Mouse (Mus musculus) forelimb bud, embryonic 11.5 days (tissue): ENCODE results near the gene Pdgfc.

ENCODE experiments used
- DNase-seq: peaks from one replicate; pipeline ENCODE4 v3.0.0-alpha.2; 2012; ENCODE audit warnings: low read depth, low spot score

The Pdgfc gene

DNA sequence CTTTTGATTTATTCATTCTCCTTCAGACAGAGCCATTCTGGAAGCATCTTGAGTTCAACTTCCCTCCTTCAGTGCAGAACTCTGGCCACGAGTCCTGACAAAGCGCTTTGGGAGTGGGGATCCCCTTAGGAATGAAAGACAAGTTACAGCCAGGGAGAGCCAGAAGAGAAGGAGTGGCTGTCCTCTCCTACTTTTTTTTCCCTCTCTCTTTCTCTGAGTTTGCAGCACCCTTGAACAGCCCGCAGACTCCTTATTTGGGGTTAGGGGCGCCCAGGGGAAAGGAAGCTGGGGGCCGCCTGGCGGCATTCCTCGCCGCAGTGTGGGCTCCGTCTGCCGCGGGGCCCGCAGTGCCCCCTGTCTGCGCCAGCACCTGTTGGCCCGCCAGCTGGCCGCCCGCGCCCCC, at the start of gene Pdgfc:
Gene Pdgfc, plus strand, starts transcription at position 266 of the 403 bp plus-strand sequence.
- DNase-seq: no peak

DNA sequence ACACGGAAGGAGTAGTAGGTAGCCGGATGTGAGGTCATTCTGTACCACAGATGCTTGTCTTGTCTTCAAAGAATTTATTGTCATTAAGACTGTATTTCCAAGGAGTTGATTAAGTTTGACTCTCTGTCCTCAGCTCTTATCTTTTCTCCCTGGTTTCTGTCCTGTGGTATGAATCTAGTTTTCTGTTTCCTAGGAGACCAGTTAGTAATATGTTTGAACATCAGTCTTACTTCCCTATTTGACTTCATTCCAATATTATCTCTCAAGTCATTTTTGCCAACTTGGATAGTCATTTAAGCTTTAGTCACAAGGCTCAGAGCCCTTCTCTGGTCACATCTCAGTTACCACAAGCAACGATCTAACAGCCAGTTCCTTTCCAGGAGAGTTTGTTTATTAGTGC, 27.0 kb upstream of the Pdgfc start:
- DNase-seq: no peak

DNA sequence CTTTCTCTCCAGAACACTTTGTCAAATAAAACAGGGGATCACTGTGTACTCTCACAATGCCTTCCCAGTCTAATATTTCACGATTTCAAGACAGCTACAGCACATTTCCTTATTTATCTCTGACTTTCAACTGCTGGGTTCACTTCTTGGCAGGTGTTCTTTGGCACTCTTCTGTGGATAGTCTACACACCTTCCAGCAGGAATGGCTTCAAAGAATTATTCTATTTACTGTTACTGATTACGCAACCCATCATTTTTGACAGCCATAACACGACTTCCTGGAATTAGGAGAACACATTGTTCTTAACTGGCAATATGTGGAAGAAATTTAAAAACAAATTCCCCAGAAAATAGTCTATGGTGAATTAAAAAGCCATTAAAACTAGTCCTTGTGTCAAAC, 26.3 kb upstream of the Pdgfc start:
- no peak for DNase-seq

DNA sequence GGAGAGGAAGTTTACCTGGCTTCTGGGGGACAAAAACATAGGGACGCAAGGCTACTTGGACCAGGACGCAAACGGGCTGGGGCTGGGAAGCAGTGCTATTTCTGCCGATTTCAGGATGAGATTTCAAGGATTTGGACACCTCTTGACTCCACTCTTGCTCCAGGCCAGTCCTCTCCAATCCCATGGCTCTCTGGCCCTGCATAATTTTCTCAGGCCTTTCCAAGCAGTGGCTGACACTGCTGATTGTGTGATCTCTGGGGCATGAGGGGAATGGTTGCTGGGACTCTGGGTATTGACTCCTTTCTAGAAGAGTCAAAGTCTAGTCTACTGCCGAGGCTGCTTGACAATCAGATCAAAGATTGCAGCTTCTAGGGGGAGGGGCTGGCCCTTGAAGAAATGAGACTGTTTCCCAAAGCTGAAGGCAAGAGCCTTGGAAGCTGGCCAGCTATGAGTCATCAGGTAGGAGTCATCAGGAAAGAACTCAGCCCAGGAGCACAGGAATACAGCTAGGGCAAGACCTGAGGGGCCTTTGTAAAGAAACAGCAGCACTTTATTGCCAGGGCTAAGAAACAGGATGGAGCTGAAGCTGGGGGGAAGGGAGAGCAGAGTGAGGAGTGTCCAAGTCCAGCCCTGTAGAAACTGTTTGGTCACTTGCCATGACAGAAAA, 18.7 kb upstream of the Pdgfc start:
- DNase-seq: no peak

DNA sequence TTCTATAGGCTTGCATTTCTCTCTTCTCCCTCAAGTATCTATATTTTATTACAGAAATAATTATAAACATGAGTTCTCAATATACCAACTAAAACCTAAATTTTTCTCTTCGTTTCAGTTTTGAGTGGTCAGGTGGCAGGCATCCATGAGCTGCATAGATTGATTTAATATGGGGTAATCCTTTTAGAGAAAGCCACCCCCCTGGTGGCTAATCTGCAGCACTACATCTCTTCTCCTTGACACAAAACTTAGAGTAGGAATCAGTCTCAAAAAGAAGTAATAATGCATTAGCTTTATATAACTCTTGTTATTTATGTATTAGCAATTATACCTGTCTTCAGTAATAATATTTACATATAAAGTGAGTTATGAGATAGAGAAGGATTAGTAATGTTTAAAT, 16.2 kb upstream of the Pdgfc start:
- no peak for DNase-seq

DNA sequence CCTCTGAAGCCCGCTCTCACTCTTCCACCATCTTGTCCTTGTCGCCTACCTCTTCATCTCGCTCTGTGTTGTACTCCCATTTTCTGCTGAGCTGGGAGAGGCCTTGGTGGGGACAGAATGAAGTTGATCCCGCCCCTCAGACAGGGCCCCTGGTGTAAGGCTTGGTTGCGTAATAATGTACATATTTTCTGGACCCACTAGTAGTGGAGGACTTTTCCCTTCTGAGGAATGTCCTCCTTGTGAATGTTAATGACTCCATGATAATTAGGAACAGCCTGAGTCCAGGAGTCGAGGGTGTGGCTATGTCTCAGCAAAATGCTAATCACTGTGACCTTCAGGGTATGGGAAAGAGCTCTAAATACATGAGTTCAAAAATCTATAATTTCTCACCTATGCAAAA, 14.4 kb upstream of the Pdgfc start:
- DNase-seq: no peak

DNA sequence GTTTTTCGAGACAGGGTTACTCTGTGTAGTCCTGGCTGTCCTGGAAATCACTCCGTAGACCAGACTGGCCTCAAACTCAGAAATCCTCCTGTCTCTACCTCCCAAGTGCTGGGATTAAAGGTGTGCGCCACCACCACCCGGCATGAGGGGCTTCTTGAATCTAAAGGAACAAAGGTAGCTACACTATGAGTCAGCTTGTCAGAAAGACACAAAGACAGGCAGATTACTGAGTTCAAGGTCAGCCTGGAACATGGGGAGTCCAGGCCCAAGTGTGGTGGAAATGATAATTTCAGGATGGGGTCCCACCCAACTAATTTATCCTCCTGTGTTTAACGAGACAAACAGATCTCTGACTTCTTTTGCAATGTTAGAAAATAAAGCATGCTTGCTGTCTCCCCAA, 13.9 kb upstream of the Pdgfc start:
- no peak for DNase-seq

DNA sequence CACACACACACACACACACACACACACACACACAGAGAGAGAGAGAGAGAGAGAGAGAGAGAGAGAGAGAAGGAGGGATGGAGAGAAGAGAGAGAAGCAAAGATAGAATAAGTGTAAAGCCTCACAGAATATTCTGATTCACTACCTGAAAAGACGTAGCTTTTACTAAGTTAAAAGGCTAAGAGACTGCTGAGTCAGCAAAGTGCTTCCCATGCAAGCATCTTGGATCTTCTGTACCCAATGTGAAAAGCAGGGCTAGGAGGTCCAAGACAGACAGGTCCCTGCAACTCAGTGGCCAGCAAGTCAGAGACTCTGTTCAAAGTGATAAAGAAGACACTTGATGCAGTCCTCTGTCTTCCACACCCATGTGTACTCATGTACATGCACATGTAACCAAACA, 13.4 kb upstream of the Pdgfc start:
- DNase-seq: no peak

DNA sequence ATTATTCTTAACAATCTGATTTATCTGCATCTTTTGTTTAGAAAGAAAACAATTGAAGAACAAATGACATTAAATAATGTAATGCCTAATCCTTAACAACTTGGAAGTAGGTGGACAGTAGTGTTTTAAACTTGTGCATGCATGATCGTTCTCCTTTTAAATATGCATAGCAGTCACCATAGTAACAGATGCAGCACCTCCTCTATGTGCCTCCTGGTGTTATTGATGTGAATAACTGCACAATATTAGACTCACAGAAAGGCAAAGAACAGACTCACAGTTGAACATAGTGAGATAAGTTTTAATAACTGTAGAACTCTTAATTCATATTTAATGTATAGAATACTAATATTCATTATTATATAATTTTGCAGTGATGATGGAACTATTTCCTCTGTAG, 12.6 kb upstream of the Pdgfc start:
- DNase-seq: no peak

DNA sequence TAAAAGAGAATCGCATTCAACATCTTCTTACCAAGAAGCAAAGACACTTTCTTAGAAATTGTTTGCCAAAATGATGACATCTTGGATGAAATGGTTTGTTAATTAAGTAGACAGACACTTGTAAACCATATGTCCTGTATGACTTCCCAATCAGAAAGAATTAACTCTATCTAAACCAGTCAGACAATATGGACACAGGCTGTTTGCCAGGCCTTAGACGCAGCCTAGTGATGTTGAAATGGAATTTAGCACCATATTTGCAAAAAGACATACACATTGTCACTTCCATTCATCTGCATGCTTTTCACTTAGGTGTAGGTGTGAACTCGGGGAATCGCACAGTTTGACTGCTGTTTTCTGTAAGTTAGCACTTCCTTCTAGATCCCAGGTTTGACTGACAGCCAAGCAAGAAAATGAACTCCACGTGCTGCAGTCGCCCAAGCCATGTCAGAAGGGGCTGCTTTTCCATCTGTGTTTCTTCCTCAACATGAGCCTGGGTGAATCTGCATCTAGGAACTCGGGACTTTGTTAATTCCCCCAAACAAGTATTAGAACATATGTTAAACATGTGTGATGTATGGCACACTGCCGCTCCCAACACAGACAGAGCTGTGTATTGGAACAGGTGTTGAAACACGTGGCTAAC, 10.5 kb upstream of the Pdgfc start:
- DNase-seq: no peak

DNA sequence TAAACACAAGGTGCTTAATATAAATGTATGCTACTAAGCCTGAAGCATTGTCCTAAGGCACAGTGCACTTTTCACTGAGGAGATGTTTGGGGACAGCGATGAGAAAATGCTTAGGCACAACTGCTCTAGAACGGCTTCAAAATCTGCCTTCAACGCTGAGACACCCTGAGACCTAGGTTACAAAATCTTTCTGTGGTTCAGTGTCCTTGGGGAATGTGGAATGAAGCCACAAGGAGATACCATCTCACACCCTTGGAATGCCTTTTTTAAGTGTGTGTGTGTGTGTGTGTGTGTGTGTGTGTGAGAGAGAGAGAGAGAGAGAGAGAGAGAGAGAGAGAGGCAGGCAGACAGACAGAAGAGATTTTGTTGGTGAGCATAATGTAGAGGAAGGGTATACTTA, 7.9 kb upstream of the Pdgfc start:
- no peak for DNase-seq

DNA sequence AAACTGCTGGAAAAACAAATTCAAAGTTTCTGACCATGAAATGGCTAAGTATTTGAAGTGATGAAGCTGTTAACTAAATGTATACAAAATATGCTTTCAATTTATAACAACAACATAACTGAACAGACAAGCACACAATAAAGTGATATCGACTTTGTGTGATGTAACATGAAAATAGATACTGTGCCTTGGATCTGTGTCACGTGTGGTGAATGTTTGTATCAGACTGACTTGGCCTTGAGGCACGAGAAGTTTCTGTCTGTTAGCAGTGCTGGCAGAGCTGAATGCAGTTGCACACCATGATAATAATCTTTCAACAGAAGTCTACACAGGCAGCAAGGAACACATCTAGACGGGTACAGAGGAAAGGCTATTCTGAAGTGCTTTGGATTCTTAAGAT, 6.9 kb upstream of the Pdgfc start:
- DNase-seq: no peak

DNA sequence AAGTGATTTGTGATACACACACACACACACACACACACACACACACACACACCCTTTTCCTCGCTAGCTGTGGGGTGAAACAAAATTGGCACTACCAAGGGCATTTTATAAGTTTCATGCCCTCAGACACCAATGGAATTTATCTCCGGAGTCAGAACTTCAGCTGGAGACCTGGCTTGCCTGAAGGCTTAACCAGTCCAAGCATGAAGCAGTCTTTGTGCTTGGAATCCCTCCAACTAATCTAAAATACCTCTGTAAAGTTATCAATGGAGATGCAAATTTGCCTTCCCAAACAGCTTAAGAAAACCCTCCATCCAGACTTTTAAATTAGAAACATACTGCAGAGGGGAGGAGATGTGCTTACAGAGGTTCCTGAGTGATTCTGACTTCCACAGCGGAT, 6.3 kb upstream of the Pdgfc start:
- no peak for DNase-seq

DNA sequence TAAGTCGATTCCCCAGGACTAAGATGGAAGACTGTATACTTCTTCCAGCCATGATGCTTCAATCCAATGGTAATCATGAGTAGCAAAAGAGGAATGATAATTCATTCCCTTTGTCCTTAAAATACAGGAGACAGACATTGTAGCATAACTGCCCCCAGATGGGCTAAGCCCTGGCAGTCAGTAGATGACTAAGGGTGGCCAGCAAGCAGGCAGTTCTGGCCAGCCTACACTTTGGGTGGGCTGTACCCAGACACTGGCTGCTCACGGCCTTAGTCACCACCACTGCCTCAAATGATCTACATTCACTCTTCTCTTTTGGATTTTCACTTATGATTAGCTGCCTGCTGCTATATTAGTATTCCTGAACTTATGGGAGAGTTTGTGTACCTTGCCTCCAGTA, 5.9 kb upstream of the Pdgfc start:
- no peak for DNase-seq

DNA sequence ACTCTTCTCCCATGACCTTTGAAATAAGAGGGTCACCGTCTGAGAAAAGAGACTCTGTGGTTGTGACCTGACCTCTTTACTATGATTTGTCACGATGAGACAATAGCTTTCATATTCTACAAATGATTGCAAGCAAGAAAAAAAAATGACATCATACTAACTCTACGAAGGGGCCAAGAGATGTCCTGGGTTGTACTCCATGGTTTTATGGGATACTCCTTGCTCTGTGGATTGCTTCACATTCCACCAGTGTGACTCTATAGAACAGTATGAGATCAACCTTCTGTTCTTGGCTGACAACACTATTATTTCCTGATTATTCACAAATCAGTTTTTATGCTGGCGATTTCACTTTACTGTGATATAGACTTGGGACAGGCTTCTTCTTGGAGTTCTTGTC, 4.2 kb upstream of the Pdgfc start:
- DNase-seq: no peak

DNA sequence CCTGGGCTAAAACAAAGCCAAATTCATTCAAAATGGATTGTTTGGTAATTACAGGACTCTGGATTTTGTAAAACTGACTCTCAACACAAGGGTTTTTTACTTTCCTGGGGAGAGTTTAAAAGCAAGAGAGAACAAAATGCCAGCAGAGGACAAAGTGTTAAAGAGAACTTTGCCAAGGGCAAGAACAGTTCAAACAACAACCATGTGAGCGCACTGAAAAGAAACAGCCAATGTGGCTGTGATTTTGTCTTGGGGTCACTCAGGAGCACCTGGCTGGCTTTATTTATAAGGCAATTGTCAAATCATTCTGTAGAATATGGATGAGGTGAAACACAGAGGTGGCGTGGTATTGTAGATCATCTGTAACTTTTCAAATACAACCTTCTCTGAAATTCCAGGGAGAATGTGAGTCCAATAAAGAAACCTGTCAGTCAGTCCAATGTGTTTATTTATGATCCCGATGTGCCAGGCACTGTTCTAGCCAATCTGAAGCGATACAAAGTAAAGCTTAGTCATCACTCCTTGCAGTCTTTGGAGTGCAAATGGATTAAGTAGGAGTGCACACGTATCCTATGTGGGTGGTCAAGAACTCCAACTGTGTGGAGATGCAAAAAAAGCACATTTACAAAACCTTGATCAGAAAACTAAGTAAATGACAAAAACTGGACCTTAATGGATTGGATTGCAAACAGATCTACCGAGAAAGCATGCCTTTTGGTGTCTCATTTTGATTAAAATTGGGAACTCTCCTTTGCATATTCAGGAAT, 1.7 kb upstream of the Pdgfc start:
- DNase-seq: peak; percentile 78

DNA sequence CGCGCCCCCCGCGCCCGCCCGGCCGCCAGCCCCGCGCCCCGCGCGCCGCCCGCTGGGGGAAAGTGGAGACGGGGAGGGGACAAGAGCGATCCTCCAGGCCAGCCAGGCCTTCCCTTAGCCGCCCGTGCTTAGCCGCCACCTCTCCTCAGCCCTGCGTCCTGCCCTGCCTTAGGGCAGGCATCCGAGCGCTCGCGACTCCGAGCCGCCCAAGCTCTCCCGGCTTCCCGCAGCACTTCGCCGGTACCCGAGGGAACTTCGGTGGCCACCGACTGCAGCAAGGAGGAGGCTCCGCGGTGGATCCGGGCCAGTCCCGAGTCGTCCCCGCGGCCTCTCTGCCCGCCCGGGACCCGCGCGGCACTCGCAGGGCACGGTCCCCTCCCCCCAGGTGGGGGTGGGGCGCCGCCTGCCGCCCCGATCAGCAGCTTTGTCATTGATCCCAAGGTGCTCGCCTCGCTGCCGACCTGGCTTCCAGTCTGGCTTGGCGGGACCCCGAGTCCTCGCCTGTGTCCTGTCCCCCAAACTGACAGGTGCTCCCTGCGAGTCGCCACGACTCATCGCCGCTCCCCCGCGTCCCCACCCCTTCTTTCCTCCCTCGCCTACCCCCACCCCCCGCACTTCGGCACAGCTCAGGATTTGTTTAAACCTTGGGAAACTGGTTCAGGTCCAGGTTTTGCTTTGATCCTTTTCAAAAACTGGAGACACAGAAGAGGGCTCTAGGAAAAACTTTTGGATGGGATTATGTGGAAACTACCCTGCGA, 517 bp downstream of the Pdgfc start:
- DNase-seq: peak; percentile 73

DNA sequence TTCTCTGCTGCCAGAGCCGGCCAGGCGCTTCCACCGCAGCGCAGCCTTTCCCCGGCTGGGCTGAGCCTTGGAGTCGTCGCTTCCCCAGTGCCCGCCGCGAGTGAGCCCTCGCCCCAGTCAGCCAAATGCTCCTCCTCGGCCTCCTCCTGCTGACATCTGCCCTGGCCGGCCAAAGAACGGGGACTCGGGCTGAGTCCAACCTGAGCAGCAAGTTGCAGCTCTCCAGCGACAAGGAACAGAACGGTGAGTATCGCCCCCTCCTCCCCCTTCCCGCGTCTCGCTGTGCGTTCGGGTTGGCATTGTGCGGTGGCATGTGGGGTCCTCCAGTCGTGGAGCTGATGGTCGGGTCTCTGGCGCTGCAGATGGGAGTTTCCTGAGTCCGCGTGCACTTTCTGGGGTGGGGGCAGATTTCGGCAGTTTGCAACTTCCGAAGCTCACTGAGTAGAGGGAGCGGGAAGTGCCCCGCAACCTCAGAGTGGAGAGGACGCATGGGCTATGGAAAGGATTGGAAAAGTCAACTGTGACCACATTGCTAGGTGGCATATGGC, 1.2 kb downstream of the Pdgfc start:
- DNase-seq: no peak

DNA sequence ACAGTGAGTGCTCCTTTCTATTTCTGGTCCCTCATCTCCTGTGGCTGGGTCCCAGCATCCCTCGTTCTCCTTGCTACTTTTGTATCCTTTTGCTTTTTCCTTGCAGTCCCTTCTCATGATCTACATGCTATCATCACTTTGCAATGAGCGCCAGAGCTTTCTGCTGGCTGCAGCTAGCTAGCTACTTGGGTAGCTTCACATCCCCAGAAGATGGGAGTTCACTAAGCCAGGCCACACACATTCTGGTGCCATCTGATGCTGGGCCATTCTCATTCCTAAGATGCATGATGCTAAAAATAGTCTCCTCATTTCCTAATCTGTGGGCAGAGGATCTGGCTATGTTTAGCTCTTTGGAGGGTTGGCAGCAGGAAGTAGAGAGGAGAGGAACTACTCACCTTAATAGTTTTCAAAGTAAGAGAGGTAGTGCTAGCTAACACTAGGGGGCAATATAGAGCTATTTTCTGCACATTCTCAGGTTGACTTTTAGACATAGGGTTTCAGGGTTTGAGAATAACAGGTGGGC, 3.0 kb downstream of the Pdgfc start:
- peak; percentile 82 for DNase-seq

DNA sequence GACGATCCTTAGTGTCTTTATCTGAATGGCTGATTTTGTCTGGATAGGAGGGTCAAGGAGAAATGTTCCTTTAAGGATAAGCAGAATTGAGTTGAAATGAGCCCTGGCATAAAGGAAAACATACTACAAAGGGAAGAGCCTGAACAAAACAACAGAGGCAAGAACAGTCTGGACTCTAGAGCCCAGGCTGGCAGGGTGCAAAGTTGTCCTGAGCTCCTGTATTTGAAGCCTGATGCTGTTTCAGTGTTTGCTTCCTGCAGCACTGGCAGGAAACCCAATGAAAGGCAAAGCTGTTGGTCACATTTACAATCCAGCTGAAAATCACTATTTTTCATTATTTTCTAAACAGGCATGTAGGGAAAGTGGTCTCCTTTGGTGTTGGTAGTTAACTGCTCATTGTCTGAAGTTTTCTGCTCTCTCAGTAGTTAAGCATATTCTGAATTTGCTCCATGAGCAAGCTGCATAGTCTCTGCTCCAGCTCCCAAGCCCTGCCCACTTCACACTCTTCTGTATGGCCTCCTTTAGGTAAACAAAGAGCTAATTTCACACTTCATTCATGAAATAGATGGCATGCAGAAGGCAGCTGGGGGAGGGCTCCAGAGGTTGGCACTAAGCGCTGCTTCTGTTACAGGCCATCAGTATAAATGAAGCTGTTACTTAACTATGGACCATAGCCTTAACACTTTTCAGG, 8.6 kb downstream of the Pdgfc start:
- DNase-seq: no peak
